Mouse (Mus musculus): ENCODE data around the gene Arhgef3. TPM values are rescaled to one million over a fixed set of nuclear protein-coding genes. Genes with fewer than 3 reads are reported as not detected.

Arhgef3 gene
- polyA plus RNA-seq, 1 experiment from 2014 or later: 9.0 TPM

DNA sequence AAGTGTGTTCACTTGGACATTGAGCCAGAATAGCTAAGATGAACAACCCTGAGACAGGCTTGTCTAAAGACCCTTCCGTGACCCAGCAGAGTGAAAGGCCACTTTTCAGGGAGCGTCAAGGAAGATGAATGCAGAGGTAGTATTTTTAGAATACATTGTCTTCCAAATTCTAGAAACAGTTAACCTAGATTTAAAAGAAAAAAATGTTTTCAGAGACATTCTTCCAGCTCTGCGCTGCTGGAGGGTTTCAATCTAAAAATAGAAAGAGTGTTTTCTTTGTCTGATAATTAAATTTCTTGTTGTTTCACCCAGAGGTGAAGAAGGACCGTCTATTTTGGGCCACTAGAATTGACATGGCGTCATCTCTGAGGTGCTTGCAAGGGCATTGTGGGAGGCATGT lies 174.4 kb downstream of the Arhgef3 start:
- WGBS: 60% methylated on average over 5 of the region's 5 CpGs
- Histone ChIP-seq H3K9me3 (ENCODE audit: low read depth, low read length) (no peaks in the 10 kb centered on the region), H3K4me1 (ENCODE audit: insufficient read depth) (no peaks in the 10 kb centered on the region), H3K36me3 (ENCODE audit: insufficient read depth) (no peaks in the 10 kb centered on the region), H3K4me2 (no peak overlapping the region), H3K27ac (ENCODE audit: low read depth) (no peak overlapping the region), H3K4me3 (ENCODE audit: low read depth, low read length) (no peak overlapping the region), H3K27me3 (ENCODE audit: insufficient read depth, low read length) (no peaks in the 10 kb centered on the region), H3K9ac (no peak overlapping the region)
- no peak for DNase-seq
- ATAC-seq (ENCODE audit: insufficient read depth): no peak
- no peak for TF ChIP-seq CTCF (IDR thresholded peaks at IDR 0.05; ENCODE audit: low read depth)

DNA sequence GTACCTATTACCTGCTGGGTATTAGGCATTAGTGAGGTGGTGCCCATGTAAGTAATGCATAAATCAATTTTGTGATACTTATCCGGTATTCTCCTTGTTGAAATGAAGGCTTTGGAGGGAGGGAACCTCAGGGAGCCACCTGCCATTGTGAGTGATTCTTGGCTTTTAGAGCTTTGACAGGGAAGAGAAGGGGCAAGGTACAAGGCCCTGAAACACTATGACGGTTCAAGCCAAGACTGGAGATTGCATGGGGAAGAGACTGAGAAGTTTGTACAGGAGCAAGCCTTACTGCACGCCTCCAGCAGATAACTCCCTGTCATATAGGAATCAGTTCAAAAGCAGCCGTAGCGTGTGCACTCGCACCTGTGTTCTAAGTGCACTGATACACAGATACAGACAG lies 177.4 kb downstream of the Arhgef3 start:
- TF ChIP-seq CTCF (IDR thresholded peaks at IDR 0.05; ENCODE audit: low read depth): no peak
- DNase-seq (no peak), ATAC-seq (ENCODE audit: insufficient read depth) (no peak)
- H3K36me3 ChIP-seq (ENCODE audit: insufficient read depth): no peaks in the 10 kb centered on the region
- no peak overlapping the region for H3K27ac ChIP-seq (ENCODE audit: low read depth)
- no peak overlapping the region for H3K4me3 ChIP-seq (ENCODE audit: low read depth, low read length)
- no peaks in the 10 kb centered on the region for H3K4me1 ChIP-seq (ENCODE audit: insufficient read depth)
- H3K9ac ChIP-seq: no peak overlapping the region
- H3K27me3 ChIP-seq (ENCODE audit: insufficient read depth, low read length): no peaks in the 10 kb centered on the region
- WGBS: 69% methylated on average over 6 of the region's 6 CpGs
- H3K4me2 ChIP-seq: no peak overlapping the region
- no peaks in the 10 kb centered on the region for H3K9me3 ChIP-seq (ENCODE audit: low read depth, low read length)

DNA sequence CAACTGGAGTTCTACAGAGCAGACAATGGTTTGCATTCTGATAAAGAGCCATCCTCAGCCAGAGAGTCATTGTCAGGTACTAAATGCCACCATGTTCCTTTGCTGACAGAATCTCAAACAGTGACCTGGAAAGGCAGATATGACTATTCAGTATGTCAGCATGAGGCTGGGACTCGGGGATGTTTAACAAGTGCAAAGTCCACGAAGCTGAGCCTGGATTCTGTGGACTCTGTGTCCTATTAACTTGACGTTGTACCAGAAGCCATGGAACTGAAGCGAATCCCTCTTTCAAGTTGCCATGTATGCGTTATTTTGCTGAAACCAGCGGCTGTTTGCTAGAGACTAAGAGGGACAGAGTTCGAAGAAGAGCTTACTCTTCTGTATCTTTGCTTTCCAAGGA lies 181.1 kb downstream of the Arhgef3 start:
- H3K27me3 ChIP-seq (ENCODE audit: insufficient read depth, low read length): no peaks in the 10 kb centered on the region
- DNase-seq (no peak), ATAC-seq (ENCODE audit: insufficient read depth) (no peak)
- H3K9me3 ChIP-seq (ENCODE audit: low read depth, low read length): no peaks in the 10 kb centered on the region
- H3K27ac ChIP-seq (ENCODE audit: low read depth): no peak overlapping the region
- H3K4me1 ChIP-seq (ENCODE audit: insufficient read depth): no peaks in the 10 kb centered on the region
- no peak overlapping the region for H3K4me3 ChIP-seq (ENCODE audit: low read depth, low read length)
- H3K4me2 ChIP-seq: no peak overlapping the region
- H3K9ac ChIP-seq: no peak overlapping the region
- no peak for TF ChIP-seq CTCF (IDR thresholded peaks at IDR 0.05; ENCODE audit: low read depth)
- no peaks in the 10 kb centered on the region for H3K36me3 ChIP-seq (ENCODE audit: insufficient read depth)
- WGBS: 78% methylated on average over 7 of the region's 7 CpGs

- no peaks in the 10 kb centered on the region for H3K36me3 ChIP-seq (ENCODE audit: insufficient read depth)
- WGBS: 52% methylated on average over 5 of the region's 5 CpGs
- no peaks in the 10 kb centered on the region for H3K27me3 ChIP-seq (ENCODE audit: insufficient read depth, low read length)
- peak; percentile 6 for DNase-seq
- no peak overlapping the region for H3K27ac ChIP-seq (ENCODE audit: low read depth)
- H3K4me2 ChIP-seq: no peak overlapping the region
- no peaks in the 10 kb centered on the region for H3K9me3 ChIP-seq (ENCODE audit: low read depth, low read length)
- H3K4me3 ChIP-seq (ENCODE audit: low read depth, low read length): no peak overlapping the region
- no peaks in the 10 kb centered on the region for H3K4me1 ChIP-seq (ENCODE audit: insufficient read depth)
- no peak overlapping the region for H3K9ac ChIP-seq
- ATAC-seq (ENCODE audit: insufficient read depth): no peak
- TF ChIP-seq CTCF (IDR thresholded peaks at IDR 0.05; ENCODE audit: low read depth): no peak
Observed at GRCm38 (mm10) chr14:27296987-27297386, 182.3 kb downstream of the Arhgef3 start.

DNA sequence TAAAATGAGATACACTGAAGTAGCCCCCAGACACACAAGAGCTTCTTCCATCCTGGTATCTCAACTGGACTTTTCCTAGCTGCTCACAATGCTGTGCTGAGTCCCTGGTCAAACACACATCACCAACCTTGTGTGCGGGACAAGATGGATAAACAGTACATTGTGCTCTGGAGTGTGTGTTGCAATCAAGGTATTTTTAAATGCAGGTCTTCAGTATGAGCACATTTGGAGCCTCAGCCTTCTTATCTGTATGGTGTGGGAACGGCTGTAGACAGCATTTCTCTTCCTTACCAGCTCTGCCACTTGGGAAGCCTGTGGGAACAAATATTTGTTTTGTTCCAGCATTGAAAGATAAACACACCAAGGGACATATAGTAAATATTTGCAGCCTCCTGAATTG lies 184.2 kb downstream of the Arhgef3 start:
- no peak for TF ChIP-seq CTCF (IDR thresholded peaks at IDR 0.05; ENCODE audit: low read depth)
- H3K4me3 ChIP-seq (ENCODE audit: low read depth, low read length): no peak overlapping the region
- no peak overlapping the region for H3K4me2 ChIP-seq
- H3K9me3 ChIP-seq (ENCODE audit: low read depth, low read length): no peaks in the 10 kb centered on the region
- DNase-seq (no peak), ATAC-seq (ENCODE audit: insufficient read depth) (no peak)
- H3K36me3 ChIP-seq (ENCODE audit: insufficient read depth): no peaks in the 10 kb centered on the region
- H3K27me3 ChIP-seq (ENCODE audit: insufficient read depth, low read length): no peaks in the 10 kb centered on the region
- WGBS: 41% methylated on average over 2 of the region's 2 CpGs
- no peaks in the 10 kb centered on the region for H3K4me1 ChIP-seq (ENCODE audit: insufficient read depth)
- H3K27ac ChIP-seq (ENCODE audit: low read depth): no peak overlapping the region
- no peak overlapping the region for H3K9ac ChIP-seq

DNA sequence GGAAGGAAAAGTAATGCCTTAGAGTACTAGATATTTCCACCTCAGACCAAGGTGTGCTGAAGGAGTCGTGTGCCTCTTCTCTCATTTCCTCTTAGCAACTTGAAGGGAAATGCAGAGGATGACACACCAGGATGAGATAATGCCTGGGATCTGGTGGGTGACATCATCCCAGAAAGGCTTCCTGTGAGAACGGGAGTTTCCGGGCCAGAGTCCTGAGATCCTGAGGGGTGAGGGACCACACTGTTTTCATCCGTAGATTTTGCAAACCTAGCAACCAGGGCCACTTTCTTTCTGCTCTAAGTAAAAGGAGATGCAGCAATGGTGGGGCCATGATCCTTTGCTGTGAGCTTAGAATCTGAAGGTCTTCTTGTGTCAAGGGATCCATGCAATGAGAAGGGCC lies 185.0 kb downstream of the Arhgef3 start:
- WGBS: 57% methylated on average over 4 of the region's 4 CpGs
- Histone ChIP-seq H3K4me3 (ENCODE audit: low read depth, low read length) (no peak overlapping the region), H3K27ac (ENCODE audit: low read depth) (no peak overlapping the region), H3K4me1 (ENCODE audit: insufficient read depth) (no peaks in the 10 kb centered on the region), H3K27me3 (ENCODE audit: insufficient read depth, low read length) (no peaks in the 10 kb centered on the region), H3K4me2 (no peak overlapping the region), H3K9ac (no peak overlapping the region), H3K36me3 (ENCODE audit: insufficient read depth) (no peaks in the 10 kb centered on the region), H3K9me3 (ENCODE audit: low read depth, low read length) (no peaks in the 10 kb centered on the region)
- no peak for TF ChIP-seq CTCF (IDR thresholded peaks at IDR 0.05; ENCODE audit: low read depth)
- ATAC-seq (ENCODE audit: insufficient read depth): no peak
- DNase-seq: peak; percentile 20

GRCm38 (mm10) chr14:27301768-27302499 lies 187.2 kb downstream of the Arhgef3 start:
- Histone ChIP-seq H3K9me3 (ENCODE audit: low read depth, low read length) (no peaks in the 10 kb centered on the region), H3K4me3 (ENCODE audit: low read depth, low read length) (no peak overlapping the region), H3K27me3 (ENCODE audit: insufficient read depth, low read length) (no peaks in the 10 kb centered on the region), H3K36me3 (ENCODE audit: insufficient read depth) (no peaks in the 10 kb centered on the region), H3K9ac (no peak overlapping the region), H3K4me1 (ENCODE audit: insufficient read depth) (no peaks in the 10 kb centered on the region), H3K4me2 (no peak overlapping the region), H3K27ac (ENCODE audit: low read depth) (no peak overlapping the region)
- DNase-seq (no peak), ATAC-seq (ENCODE audit: insufficient read depth) (no peak)
- 66% methylated on average over 5 of the region's 5 CpGs for WGBS
- TF ChIP-seq CTCF (IDR thresholded peaks at IDR 0.05; ENCODE audit: low read depth): no peak
